Mouse (Mus musculus) left cerebral cortex, postnatal 14 days (tissue): ENCODE results near the gene Ccsap. TPM values are rescaled to one million over a fixed set of nuclear protein-coding genes. Genes with fewer than 3 reads are reported as not detected.
"Not testable (repeated sequence)": the region's sequence is repeated elsewhere in the genome, so short reads cannot be mapped to it uniquely, and the experiment has no call there.

Experiments
- DNase-seq, 2 experiments: peaks; one replicate each; pipeline ENCODE4 v3.0.0; 2021 to 2022; ENCODE audit warnings: low spot score in 2 of 2, mixed read lengths in 1 of 2
- intact Hi-C: fragments of 180-260 bp; cut with DNase I; formaldehyde crosslinking; loops from one replicate; pipeline ENCODE4 v1.15.1; 2025
- total RNA-seq, 2 experiments: library from RNA; stranded (reverse); gene quantifications; 2 replicates each; pipeline ENCODE4 v1.2.3; 2021

The Ccsap gene
- total RNA-seq, 2 experiments from 2014 or later = 69.8 to 73.6 TPM

DNA sequence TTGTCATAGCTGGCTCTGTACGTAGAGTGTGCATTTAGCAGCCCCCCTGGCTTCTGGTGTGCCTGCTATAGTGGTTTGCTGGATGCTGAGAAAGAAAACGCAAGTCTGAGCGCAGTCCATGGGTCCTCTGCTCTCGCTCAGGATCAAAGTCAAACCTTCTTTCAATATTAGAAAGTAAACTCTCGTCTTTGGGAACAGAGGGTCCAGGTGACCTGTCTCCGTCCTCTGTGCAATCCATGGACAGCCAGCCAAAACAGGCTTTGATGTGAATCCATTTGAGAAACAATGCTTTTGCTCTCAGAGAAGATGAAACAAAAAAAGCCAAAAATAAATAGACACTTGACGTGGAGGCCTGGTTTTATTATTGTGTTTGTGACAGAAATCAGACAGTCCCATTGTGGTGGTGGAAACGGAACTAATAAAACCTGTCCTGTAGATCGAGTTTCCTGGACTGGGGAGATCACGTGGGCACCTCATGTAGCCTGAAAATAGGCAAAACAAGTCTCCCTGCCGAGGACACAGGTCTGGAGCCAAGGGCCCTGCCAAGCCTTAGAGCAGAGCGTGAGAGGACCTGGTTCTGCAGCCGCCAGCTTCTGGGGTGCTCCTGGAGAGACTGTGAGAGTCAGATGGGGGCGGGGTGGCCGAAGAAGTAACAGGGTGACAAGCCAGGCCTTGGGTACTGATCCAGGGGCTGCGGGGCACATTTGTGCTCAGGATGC, 46.7 kb downstream of the Ccsap start:
- DNase-seq = no peak
- intact Hi-C loops = loop anchor here (10.0 kb wide), 1 partner anchor 201 kb away; no protein-coding TSS in a partner anchor

GRCm38 (mm10) chr8:123812227-123812626, 47.8 kb downstream of the Ccsap start:
- intact Hi-C loops = loop anchor here (10.0 kb wide), 1 partner anchor 203 kb away; no protein-coding TSS in a partner anchor
- no peak for DNase-seq

- intact Hi-C loops, DNase-seq: not testable (repeated sequence)
Observed at GRCm38 (mm10) chr8:123809342-123809741, 50.7 kb downstream of the Ccsap start.

DNA sequence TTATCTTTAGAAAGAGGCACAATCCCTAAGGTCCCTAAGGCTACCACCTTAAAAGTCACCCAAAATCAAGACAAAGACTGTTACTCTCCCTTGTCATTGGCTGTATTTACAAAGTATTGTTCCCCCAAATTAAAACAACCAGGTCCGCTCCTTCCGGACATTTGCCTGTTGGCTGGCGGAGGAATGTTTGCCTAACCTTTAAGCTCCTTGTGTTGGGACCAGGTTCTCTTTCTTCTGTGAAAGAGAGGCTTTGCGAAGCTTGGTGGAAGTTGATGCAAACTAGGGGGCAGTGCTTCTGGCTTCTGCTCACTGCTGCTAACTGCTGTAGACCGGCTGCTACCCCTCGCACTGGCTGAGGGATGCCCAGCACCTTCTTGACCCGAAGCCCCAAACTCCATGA, 51.3 kb downstream of the Ccsap start:
- DNase-seq = no peak
- intact Hi-C loops = no loop called here

DNA sequence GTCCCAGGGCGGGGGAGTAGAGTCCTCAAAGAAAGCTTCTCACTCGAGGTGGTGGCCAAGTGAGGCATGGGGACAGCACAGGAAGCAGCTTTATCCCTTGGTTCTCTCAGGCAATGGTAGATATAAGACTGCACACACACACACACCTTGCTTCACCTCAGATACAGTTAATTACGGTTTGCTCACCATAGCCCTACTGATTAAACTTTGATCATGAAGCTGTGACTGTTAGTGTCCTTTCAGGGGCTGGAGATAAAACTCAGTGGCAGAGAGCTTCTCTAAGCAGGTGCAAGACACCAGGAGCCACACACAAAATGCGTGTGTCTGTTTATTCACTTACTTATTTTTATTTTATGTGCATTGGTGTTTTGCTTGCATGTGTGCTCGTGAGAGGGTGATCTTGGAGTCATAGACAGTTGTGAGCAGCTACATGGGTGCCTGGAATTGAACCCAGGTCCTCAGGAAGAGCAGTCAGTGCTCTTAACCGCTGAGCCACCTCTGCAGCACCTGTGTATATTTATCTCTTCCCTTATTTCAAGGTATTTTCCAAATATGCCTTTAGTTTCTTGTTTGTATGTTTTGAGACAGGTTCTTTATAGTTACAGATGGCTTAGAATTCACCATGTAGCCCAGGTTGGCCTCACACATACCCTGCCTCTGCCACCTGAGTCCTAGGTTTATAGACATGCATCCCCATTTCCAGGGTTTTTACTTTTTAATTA, 52.0 kb downstream of the Ccsap start:
- intact Hi-C loops = no loop called here
- DNase-seq = no peak

DNA sequence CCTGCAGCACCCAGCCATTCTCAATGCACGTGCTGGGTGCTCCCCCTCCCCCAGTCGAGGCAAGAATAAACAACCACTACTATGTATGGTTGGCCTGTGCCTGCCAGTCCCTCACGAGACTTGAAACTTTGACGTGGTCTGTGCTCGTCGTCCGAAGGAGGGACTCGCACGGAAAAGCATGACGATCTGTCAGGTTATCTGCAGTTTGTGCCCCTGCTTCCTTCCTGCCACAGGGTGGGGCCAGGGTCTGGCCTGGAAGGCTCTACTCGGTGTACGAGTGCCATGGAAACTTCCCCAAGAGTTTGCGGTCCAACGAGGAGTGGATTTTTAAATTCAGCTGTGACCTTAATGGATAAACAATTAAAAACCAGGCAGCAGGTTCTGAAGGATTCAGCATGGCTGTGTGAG, 53.0 kb downstream of the Ccsap start:
- DNase-seq = no peak
- intact Hi-C loops = no loop called here

DNA sequence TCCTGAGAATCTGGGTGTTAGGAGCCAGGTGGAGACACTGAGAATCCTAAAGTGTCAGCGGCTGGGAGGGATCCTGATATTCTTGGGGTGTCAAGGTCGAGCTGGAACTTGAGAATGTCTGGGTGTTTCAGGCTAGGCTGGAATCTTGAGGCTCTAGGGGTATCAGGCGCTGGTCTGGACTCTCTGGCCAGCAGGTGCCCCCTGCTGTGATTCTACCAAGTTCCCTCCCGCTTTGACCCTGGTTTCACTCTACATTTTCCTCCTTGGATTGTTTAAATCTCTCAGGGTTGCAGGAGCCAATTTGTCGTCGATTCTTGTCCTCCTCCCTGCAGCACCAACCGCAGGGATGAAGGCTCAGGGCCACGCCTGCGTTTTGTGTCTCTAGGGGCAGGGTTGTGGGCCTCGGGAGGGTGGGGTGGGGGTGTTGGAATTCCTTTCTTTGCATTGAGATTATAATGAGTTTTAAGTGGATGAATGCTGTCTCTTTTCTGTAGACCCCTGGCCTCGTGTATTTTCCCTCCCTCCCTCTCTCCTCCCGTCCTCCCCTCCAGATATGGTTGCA, 53.6 kb downstream of the Ccsap start:
- intact Hi-C loops = no loop called here
- no peak for DNase-seq

- peak; percentile 70 to 81 for DNase-seq
- intact Hi-C loops = no loop called here
Observed at GRCm38 (mm10) chr8:123805718-123806373, 54.2 kb downstream of the Ccsap start, which contains the start of gene Rab4a. Rab4a (plus strand) TSS chr8:123805985.

DNA sequence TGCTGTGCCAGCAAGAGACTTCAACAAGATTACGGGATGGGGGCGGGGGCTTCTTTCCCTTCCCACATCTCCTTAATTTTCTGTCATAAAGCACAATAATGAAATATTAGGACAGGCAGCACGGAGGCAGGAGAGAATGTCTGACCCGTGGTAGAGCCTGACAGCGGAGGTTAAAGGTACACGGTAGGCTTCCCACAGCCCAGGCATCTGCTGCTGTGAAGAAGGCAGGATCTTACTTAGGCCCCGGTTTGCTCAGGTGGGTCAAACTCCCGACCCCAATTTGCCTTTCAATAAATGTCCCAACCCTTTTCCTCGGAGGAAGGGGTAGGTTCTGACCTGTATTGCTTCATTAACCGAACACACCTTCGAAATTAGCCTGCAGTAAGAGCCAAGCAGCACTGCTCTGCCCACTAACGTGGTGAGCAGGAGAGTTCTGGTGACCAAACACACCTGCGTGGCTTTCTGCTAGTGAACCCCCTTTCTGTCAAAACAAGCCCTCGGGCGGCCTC, 54.7 kb downstream of the Ccsap start:
- DNase-seq = no peak
- intact Hi-C loops = no loop called here

DNA sequence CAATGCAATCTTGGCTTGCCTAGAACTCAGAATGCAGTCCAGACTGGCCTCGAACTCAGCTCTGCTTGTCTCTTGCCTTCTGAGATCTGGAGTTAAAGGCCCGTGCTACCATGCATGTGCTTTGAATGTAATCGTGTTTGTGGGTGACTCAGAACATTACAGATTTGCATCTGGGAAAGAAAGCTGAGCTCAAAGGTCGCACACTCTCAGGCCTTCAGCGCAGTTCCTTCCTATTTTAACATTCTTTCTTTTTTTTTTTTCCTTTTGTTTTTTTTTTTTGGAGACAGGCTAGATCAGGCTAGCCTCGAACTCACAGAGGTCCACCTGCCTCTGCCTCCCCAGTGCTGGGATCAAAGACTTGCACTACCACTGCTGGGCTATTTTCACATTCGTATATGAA, 55.4 kb downstream of the Ccsap start:
- intact Hi-C loops = no loop called here
- DNase-seq = no peak

GRCm38 (mm10) chr8:123803639-123804038, 56.4 kb downstream of the Ccsap start:
- no peak for DNase-seq
- intact Hi-C loops = no loop called here

DNA sequence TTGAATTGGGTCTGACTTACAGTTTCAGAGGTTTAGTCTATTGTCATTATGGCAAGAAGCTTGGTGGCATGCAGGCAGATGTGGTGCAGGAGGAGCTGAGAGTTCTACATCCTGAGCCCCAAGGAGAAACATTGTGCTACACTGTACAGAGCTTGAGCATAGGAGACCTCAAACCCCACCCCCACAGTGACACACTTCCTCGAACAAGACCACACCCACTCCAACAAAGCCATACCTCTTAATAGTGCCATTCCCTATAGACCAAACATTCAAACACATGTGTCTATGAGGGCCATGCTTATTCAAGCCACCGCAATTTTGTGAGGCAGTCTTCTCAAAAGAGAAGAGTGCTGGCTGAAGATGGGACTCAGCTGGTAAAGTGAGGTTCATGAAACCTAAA, 58.5 kb downstream of the Ccsap start:
- intact Hi-C loops = no loop called here

GRCm38 (mm10) chr8:123800867-123801266, 59.1 kb downstream of the Ccsap start:
- no peak for DNase-seq
- intact Hi-C loops = no loop called here

More for the DNA sequence above, 58.5 kb downstream of the Ccsap start:
- DNase-seq = no peak

DNA sequence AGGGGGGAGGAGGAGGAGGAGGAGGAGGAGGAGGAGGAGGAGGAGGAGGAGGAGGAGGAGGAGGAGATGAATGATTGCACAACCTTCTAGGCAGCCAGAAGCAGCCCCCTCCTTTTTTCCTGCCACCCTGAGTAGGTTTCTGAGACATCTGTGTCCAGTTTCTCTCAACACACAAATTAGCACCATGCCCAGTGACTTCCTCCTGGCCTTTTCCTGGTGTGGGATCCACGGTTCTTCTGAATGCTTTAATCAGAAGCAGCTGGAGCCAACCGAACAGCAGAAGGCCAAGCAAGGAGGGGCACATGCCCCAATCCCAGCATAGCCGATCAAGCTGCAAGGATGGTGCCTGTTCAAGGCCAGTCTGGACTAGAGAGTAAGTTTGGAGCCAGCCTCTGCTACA, 60.1 kb downstream of the Ccsap start:
- intact Hi-C loops = no loop called here
- DNase-seq = no peak

DNA sequence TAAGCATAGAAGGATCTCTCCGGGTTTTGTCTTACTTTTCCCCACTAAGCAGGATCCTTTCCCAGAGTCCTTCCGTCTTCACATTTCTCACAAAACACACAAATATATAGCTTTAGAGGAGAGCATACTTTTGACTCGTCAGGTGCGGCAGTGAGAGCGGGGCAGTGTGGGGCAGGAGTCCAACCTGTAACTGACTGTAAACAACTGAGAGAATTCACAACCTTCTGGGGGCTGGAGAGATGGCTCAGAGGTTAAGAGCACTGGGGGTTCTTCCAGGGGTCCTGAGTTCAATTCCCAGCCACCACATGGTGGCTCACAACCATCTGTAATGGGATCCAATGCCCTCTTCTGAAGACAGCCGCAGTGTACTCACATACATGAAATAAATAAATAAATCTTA, 60.6 kb downstream of the Ccsap start:
- intact Hi-C loops = no loop called here

DNA sequence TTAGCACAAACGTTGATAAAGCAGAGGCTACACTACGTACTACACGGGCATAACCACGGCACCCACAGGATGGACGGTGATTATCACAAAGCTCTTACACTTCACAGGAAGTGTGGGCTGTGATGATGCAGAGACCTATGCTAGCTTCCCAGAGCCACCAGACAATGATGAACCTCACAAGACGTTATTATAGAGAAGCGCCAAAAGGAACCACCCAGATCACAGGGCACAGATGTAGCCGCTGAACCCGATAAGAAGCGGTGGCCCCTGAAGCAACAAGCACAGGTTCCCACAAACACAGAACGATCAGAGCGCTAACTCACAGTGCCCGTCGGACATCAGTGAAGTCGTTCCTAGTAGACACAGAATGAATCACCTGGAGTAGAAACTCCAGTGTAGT, 62.1 kb downstream of the Ccsap start:
- intact Hi-C loops = no loop called here
- no peak for DNase-seq

More for the DNA sequence above, 60.6 kb downstream of the Ccsap start:
- DNase-seq = no peak

DNA sequence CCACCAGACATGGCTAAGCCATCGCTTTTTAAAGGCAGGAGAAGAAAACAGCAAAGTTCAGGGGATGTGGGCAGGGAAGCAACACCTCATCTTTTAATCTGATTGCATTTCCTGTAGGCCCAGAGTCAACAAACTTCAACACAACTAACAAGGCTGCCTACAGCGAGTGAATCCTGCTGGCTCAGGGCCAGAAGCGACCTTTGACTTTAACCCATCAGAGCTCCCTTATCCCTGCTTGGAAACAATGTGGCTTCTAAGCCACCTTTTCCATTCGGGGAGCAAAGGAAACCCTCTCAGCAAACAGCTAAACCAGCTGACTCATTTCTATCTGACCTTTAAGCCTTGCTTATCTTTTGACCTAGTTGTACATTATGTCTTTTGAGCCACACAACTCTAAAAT, 63.3 kb downstream of the Ccsap start:
- intact Hi-C loops = no loop called here
- DNase-seq = no peak

GRCm38 (mm10) chr8:123794766-123795165, 65.2 kb downstream of the Ccsap start:
- DNase-seq = no peak
- intact Hi-C loops = loop anchor here (5.0 kb wide), 2 partner anchors 113 to 128 kb away; no protein-coding TSS in a partner anchor

DNA sequence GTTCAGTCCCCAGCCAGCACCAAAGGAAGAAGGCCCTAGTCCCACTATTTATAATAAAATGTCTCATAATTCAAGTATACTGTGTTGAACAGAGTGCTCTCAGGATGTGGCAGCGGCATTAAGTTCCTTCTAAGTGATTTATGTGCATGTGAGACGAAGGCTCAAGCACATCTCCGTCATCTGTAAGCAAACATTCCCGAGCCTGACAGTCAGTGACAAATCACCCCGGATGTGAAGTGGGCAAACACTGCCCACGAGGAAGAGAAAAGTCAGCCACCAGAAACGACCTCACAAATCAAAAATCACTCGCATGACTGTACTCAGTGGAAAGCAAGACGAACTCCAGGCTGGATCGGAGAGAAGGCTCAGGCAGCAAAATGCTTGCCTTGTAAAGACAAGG, 66.1 kb downstream of the Ccsap start:
- intact Hi-C loops = loop anchor here (5.0 kb wide), 2 partner anchors 113 to 128 kb away; no protein-coding TSS in a partner anchor
- DNase-seq = no peak

- intact Hi-C loops = loop anchor here (2.0 to 5.0 kb wide), 3 partner anchors 41 to 130 kb away; no protein-coding TSS in a partner anchor
- DNase-seq = no peak
Observed at GRCm38 (mm10) chr8:123791845-123792225, 68.2 kb downstream of the Ccsap start.
